Mouse (Mus musculus) heart, adult 2 months (tissue): ENCODE results near the gene Actn4.

ENCODE experiments used
- CTCF ChIP-seq: fragments of 200-600 bp; IDR thresholded peaks from 2 replicates; pipeline ENCODE4 v1.8.1; 2022; ENCODE audit warnings: antibody characterized with exemption, mild to moderate bottlenecking, moderate library complexity
- POLR2A ChIP-seq: fragments of 200-500 bp; IDR thresholded peaks from 2 replicates; pipeline ENCODE4 v1.6.1; 2011; ENCODE audit warnings: mild to moderate bottlenecking, low read depth, low read length, control low read depth; ENCODE audit not compliant: insufficient read depth

DNA sequence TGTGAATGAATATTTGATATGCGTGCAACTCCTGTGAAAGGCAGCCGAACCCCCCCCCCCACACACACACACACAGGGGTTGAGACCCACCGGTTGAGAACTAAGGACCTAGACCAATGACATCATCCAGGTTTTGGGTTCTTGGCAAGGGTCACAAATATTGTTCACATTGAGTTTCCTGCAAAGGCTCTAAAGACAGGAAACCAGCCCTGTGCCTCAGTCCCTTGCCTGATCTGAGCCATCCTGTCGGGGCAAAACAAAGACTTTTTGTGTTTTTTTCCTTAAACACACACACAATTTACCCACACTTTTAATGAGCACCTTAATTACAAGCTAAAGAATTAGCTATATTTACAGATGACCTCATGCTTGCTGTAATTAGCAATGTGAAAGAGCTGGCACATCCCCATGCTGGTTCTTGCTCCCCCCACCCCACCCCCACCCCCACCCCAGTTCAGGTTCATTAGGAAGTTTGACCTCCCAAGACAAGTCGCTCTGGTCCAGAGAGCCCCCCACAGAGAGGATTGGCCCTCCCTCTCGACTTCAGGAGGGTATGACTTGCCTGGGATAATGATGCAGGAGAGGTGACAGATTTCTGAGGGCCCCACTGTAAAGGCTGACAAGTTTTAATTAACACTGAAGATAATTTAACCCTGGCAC is 17.3 kb downstream of the Actn4 start:
- no peak for TF ChIP-seq POLR2A
- TF ChIP-seq CTCF: no peak
